Mouse (Mus musculus) adipose tissue, adult 10 weeks (tissue): Measurements from ENCODE around the gene Olfr1284. TPM values are rescaled to one million over a fixed set of nuclear protein-coding genes. Genes with fewer than 3 reads are reported as not detected.

Source experiments
- polyA plus RNA-seq: library from polyadenylated mRNA; stranded (reverse); fragments of 350-450 nt; fragmentation: Illumina TruSeq; extraction: RNeasy Lipid Tissue Mini Kit (QIAGEN cat#74804); gene quantifications from one replicate; pipeline ENCODE4 v1.2.3, GENCODE M21; 2014; ENCODE audit warnings: low read depth, low replicate concordance

The Olfr1284 gene
- not detected for polyA plus RNA-seq

DNA sequence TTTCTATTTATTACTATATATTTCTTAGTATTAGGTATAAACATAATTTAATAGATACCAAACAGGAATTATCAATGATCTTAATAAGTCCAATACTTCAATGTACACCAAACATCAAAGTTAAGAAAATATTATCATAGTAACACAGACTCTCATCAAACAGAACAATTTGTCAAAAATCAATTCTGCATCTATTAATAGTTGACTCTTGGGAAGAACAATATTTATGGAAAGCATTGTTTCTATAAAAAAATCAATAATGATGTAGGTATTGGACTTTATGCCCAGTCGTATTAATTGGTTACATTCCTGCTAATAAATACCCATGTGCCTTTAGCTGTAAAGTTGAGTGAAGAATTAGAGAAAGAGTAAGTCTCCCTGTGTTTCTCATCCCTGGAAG, at the start of gene Olfr1284:
Olfr1284 (plus strand) TSS at position 301 of the 400 bp plus-strand sequence.

DNA sequence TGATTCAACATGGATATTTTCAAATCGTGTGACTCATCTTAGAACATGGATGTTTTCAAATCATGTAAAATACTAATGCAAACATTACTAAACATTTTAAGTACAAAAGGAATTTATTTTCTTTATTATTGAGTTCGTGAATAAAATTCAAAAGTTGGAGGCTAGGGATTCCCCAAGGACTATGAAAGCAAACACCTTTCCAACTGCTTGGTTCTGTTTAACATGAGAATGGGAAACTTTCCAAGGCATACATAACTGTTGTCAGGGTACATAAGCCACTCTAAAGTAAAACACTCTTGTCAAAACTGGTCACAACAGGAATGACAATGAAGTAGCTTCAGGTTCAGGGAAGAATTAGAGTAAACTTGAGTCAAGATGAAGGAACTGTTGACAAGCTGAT, 49.1 kb upstream of the Olfr1284 start, which contains the start of gene Olfr1281:
Olfr1281 (plus strand) TSS at position 301 of the 400 bp plus-strand sequence.

DNA sequence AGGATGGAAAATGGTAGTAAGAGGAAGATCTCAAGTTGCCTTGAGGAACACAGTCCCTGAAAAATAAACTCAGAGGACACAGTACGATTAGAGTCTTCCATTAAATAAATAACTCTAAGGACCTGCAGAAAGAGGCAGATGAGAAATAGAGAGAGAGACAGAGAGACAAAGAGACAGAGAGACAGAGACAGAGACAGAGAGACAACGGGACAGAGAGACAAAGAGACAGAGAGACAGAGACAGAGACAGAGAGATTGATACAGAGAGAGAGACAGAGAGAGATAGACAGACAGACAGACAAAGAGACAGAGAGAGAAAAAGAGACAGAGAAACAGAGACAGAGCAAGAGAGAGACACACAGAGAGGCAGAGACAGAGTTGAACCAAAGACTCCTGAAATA, 39.3 kb upstream of the Olfr1284 start, which contains the start of gene Olfr1282:
Olfr1282 (minus strand) TSS at position 101 of the 400 bp plus-strand sequence.

DNA sequence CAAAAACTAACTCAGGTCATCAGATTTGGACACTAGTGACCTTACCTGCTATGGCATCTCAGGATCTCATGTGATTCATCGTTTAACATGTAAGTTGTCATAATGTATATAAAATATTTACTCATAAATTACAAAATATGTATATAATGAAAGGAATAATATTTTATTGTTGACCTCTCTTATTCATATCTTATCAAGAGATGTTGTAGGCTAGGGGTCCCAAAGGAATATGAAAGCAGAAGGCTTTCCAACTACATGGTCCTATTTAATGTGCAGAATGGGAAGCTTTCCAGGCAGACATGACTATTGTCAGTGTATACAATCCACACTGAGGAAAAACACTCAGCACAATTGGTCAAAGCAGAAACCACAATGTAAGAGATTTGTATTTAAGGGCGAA, 8.8 kb upstream of the Olfr1284 start, which contains the start of gene Olfr1283:
Olfr1283 (plus strand) TSS at position 301 of the 400 bp plus-strand sequence.

DNA sequence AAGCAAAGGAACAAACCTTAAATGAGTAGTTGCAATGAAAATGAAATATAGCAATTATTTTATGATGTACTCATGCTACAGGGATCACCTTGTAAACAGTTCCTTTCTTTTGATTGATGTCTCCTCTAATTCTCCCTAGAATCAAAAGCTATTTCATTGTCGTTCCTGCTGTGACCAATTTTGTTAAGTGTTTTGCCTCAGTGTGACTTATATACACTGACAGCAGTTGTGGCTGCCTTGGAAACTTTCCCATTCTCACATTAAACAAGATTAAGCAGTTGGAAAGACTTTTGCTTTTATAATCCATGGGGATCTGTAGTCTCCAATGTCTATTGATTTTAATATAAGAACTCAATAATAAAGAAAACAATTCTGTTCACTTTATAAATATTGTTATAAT, 47.6 kb downstream of the Olfr1284 start, which contains the start of gene Olfr1286:
Olfr1286 (minus strand) TSS at position 185 of the 400 bp plus-strand sequence.

Other genes with a start within 250 kb of the Olfr1284 start
- gene Gm15130, start 222.6 kb upstream of the Olfr1284 start, polyA plus RNA-seq, result not detected
- gene 4930430A15Rik, start 145.9 kb upstream of the Olfr1284 start, polyA plus RNA-seq, result 1.2 TPM
- not detected for gene Olfr1275, start 140.2 kb upstream of the Olfr1284 start, polyA plus RNA-seq
- not detected for gene Olfr1276, start 121.0 kb upstream of the Olfr1284 start, polyA plus RNA-seq
- not detected for gene Olfr1277, start 101.4 kb upstream of the Olfr1284 start, polyA plus RNA-seq
- gene Olfr1278, start 85.4 kb upstream of the Olfr1284 start, polyA plus RNA-seq, result not detected
- not detected for gene Olfr1279, start 74.9 kb upstream of the Olfr1284 start, polyA plus RNA-seq
- not detected for gene Olfr1280, start 61.5 kb upstream of the Olfr1284 start, polyA plus RNA-seq
- not detected for gene Olfr1281, start 49.0 kb upstream of the Olfr1284 start, polyA plus RNA-seq
- not detected for gene Olfr1282, start 39.4 kb upstream of the Olfr1284 start, polyA plus RNA-seq
- gene Olfr1283, start 8.7 kb upstream of the Olfr1284 start, polyA plus RNA-seq, result not detected
- gene Olfr1286, start 47.6 kb downstream of the Olfr1284 start, polyA plus RNA-seq, result not detected
- not detected for gene Olfr1287, start 73.6 kb downstream of the Olfr1284 start, polyA plus RNA-seq
- not detected for gene Olfr1288, start 98.6 kb downstream of the Olfr1284 start, polyA plus RNA-seq
- not detected for gene Olfr1289, start 105.3 kb downstream of the Olfr1284 start, polyA plus RNA-seq
- gene Olfr1290, start 118.3 kb downstream of the Olfr1284 start, polyA plus RNA-seq, result not detected
- not detected for gene Olfr1291-ps1, start 121.7 kb downstream of the Olfr1284 start, polyA plus RNA-seq
- gene Olfr1293-ps, start 149.7 kb downstream of the Olfr1284 start, polyA plus RNA-seq, result not detected
- not detected for gene Olfr1294, start 164.8 kb downstream of the Olfr1284 start, polyA plus RNA-seq
- not detected for gene Olfr1295, start 194.2 kb downstream of the Olfr1284 start, polyA plus RNA-seq